Mouse (Mus musculus): ENCODE results near the gene Nt5c3b.

The Nt5c3b gene

GRCm38 (mm10) chr11:100411736-100412135 lies 29.9 kb downstream of the Nt5c3b start:
- ChIA-PET CTCF (interaction anchor here in 1 of 4 experiments (0.6 kb wide), 1 partner anchor 14 kb away, joined by 3 read pairs; the partner anchor contains the start of gene Jup), POLR2A (interaction anchor here (0.7 to 6.7 kb wide), 8 partner anchors 14 to 91 kb away, joined by 3 to 81 read pairs (median 5); partner anchors contain the start of genes Eif1 (in 1 of the 4) and Jup (in 1 of the 4))

DNA sequence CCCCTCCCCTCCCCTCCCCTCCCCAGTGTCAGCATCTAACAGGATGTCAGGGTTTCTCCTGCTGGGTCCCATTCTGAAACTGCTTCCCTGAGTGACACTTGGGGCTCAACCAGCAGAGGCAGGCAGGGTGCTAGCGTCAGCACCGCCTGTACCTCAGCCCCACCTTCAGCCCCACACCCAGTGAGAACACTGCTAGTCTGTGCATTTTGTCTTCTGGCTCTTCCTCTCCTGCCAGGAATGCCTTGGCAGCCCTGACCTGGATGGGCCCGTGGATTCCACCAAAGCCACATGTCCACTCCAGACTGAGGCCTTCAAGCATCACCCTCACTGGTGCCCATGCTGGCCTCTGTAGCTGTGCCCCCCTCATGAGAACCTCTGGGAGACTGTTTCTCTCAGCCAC lies 31.9 kb downstream of the Nt5c3b start:
- POLR2A ChIA-PET: interaction anchor here in 1 of 4 experiments (1.4 to 5.1 kb wide), 3 partner anchors 8 to 13 kb away, joined by 4 to 48 read pairs (median 4); partner anchors contain the start of gene Jup
- CTCF ChIA-PET: interaction anchor here in 2 of 4 experiments (0.6 to 2.9 kb wide), 3 partner anchors 9 to 16 kb away, joined by 3 to 18 read pairs (median 4); partner anchors contain the start of gene Jup (in 1 of the 2)

GRCm38 (mm10) chr11:100408835-100409462 lies 32.7 kb downstream of the Nt5c3b start:
- ChIA-PET CTCF (interaction anchor here (0.6 to 2.9 kb wide), 33 partner anchors 8 to 546 kb away, joined by 3 to 29 read pairs (median 5); partner anchors contain the start of genes Jup (in 2 of the 4) and Klhl11 (in 1 of the 4)), POLR2A (interaction anchor here (0.9 to 5.1 kb wide), 29 partner anchors 9 to 119 kb away, joined by 3 to 48 read pairs (median 6); partner anchors contain the start of genes Jup (in 3 of the 4), Eif1 (in 2 of the 4), Acly (in 1 of the 4) and Hap1 (in 1 of the 4))

DNA sequence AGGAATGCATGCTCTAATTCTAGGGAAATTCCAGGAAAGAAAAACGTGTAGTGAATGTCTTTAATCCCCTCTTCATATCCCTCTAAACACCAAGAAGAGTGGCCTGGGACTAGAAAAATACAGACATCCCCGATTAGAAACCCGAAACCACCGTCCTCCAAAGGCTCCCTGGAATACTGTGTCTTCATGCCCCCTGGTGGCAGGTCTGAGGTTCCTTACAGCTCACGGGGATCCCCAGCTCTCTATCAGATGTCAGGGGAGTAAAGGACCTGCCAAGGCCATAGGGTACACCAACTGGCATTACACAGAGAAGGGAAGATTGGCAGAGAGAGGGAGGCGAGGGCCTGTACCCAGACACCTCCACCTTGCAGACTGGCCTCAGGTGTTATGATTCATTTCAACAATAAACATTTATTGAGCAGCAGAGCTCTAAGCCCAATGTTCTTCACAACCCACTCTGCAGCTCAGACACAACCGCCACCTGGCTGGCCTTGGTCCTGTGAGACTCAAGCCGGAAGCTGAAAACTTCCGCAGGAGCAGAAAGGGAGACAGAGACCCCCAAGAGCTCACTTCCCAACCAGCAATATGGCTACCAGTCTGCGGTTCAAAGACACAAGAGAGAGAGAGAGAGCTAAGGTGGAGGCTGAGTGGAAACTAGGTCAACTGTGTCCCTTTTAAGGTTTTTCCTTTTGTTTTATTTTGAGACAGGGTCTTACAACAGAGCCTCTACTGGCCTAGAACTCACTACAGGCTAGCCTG lies 33.4 kb downstream of the Nt5c3b start:
- POLR2A ChIA-PET: interaction anchor here (0.7 to 5.1 kb wide), 46 partner anchors 8 to 119 kb away, joined by 3 to 48 read pairs (median 5); partner anchors contain the start of genes Jup (in 4 of the 4), Acly (in 2 of the 4), Eif1 (in 2 of the 4) and Hap1 (in 2 of the 4)
- CTCF ChIA-PET: interaction anchor here (0.6 to 2.9 kb wide), 57 partner anchors 8 to 547 kb away, joined by 3 to 29 read pairs (median 4); partner anchors contain the start of genes Jup (in 2 of the 4), Acly (in 1 of the 4), Kat2a (in 1 of the 4) and Klhl10 (in 1 of the 4)

- ChIA-PET CTCF (interaction anchor here in 3 of 4 experiments (0.8 to 2.9 kb wide), 13 partner anchors 10 to 305 kb away, joined by 3 to 29 read pairs (median 5); partner anchors contain the start of genes Jup (in 1 of the 3) and Kat2a (in 1 of the 3)), POLR2A (interaction anchor here (0.8 to 5.1 kb wide), 19 partner anchors 10 to 120 kb away, joined by 3 to 48 read pairs (median 7); partner anchors contain the start of genes Jup (in 3 of the 4), Hap1 (in 2 of the 4), Acly (in 1 of the 4) and Eif1 (in 1 of the 4))
Observed at GRCm38 (mm10) chr11:100406995-100407705, 34.5 kb downstream of the Nt5c3b start.

- POLR2A ChIA-PET: interaction anchor here in 3 of 4 experiments (0.5 to 5.1 kb wide), 11 partner anchors 9 to 86 kb away, joined by 3 to 48 read pairs (median 4); partner anchors contain the start of gene Jup (in 3 of the 3)
- CTCF ChIA-PET: interaction anchor here in 1 of 4 experiments (0.7 to 1.5 kb wide), 2 partner anchors 8 to 11 kb away, joined by 3 read pairs; partner anchors contain the start of gene P3h4
Observed at GRCm38 (mm10) chr11:100406273-100406672, 35.3 kb downstream of the Nt5c3b start.

GRCm38 (mm10) chr11:100404456-100405074 lies 37.0 kb downstream of the Nt5c3b start:
- ChIA-PET POLR2A (interaction anchor here in 2 of 4 experiments (0.7 to 2.5 kb wide), 3 partner anchors 14 to 82 kb away, joined by 3 to 6 read pairs (median 4); no protein-coding TSS in a partner anchor), CTCF (interaction anchor here in 1 of 4 experiments (1.3 kb wide), 1 partner anchor 10 kb away, joined by 3 read pairs; no protein-coding TSS in a partner anchor)

DNA sequence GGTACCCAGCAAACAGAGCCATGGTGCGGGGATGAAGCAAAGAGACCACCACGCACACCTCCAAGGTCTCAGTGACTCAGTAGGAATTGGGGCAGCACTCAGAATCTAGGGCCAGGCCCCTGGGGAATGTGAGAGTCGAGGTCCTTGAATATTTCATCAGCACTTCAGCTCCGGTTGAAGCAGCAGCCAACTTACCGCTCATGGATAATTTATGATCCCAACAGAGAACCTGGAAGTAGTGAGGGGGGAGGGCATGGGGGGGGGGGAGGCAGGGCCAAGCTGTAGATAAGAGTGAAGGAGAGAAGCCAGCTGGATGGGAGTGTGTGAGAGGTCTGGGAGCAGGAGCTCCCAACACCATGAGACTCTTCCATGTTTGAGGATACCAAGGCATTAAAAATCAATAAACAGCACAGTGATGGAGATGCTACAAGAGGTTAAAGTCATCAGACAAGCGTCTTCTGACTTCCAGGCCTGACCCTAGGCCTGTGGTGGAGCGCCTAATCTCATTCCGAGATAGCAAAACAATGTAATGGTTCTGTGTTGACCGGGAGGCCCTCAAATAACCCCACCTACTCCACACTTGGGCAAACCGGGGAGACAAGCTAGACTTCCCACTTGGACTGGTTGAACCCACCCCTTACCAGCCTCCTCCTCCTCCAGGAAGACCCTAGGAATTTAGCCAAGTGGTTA lies 38.0 kb downstream of the Nt5c3b start:
- ChIA-PET POLR2A (interaction anchor here in 2 of 4 experiments (0.5 to 2.5 kb wide), 5 partner anchors 12 to 102 kb away, joined by 3 to 6 read pairs (median 3); partner anchors contain the start of gene Fkbp10 (in 1 of the 2)), CTCF (interaction anchor here in 1 of 4 experiments (1.3 kb wide), 1 partner anchor 9 kb away, joined by 3 read pairs; no protein-coding TSS in a partner anchor)

DNA sequence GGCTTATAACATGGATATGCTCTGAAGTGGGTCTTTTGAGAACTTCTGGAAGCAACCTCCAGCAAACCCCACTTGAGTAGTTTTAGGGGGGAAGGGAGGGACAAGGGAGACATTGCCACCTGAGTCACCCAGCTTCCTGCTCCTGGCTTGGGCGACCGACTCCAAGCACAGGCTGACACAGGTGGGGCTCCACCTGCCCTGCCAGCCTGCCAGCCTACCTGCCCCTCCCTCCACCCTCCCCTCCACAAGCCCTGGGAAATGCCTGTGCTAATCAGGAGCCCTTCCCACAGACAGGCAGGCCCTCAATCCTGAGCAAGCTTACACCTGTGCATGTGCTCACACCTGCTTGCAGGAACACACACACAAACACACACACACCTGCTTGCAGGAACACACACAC lies 38.9 kb downstream of the Nt5c3b start:
- ChIA-PET POLR2A (interaction anchor here in 2 of 4 experiments (0.9 to 3.6 kb wide), 9 partner anchors 8 to 216 kb away, joined by 3 to 15 read pairs (median 4); partner anchors contain the start of genes Acly (in 1 of the 2) and Eif1 (in 1 of the 2)), CTCF (interaction anchor here in 2 of 4 experiments (1.0 to 1.1 kb wide), 2 partner anchors 9 to 11 kb away, joined by 3 read pairs; no protein-coding TSS in a partner anchor)

DNA sequence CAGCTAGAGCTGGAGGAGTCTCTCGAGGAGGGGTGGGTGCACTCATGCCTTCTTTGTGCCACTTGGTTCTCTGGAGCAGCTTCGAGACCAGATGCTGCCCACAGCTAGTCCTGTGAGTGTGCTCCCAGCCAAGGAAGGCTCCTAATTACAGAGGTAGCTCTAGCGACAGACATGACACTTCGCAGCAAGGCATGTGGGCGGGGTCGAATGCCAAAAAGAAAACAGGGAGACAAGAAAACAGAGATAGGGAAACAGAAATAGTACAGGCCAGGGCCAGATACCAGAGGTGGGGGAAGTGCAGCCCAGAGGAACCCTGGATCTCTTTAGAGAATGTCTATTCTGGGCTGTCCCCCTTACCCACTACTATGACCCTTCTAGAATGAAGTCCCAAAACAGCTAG lies 39.4 kb downstream of the Nt5c3b start:
- POLR2A ChIA-PET: interaction anchor here in 2 of 4 experiments (0.8 to 3.6 kb wide), 11 partner anchors 8 to 216 kb away, joined by 3 to 15 read pairs (median 4); partner anchors contain the start of genes Acly (in 1 of the 2) and Eif1 (in 1 of the 2)
- CTCF ChIA-PET: interaction anchor here in 2 of 4 experiments (0.5 to 1.4 kb wide), 4 partner anchors 9 to 79 kb away, joined by 3 to 6 read pairs (median 3); no protein-coding TSS in a partner anchor

DNA sequence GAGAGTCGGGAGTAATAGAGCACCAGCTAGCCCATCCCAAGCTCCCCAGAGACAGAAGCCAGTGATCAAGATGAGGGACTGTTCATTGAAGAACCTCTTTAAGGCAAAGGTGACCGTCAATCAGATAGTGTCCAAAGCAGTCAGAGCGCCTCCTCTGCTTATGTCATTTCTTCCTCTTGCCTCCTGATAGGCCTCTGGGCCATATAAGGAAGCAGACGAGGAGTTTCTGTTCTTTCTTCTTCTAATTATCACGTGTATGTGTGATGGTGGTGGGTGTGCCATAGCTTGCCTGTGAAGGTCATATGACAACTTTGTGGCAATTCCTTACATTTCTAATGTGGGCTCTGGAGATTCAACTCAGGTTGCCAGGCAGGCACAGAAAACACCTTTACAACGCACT lies 40.8 kb downstream of the Nt5c3b start:
- ChIA-PET POLR2A (interaction anchor here (0.6 to 3.6 kb wide), 27 partner anchors 7 to 127 kb away, joined by 3 to 15 read pairs (median 7); partner anchors contain the start of genes Eif1 (in 3 of the 4), Acly (in 2 of the 4), Hap1 (in 2 of the 4) and P3h4 (in 2 of the 4)), CTCF (interaction anchor here (0.6 to 1.7 kb wide), 9 partner anchors 9 to 1860 kb away, joined by 3 to 6 read pairs (median 3); partner anchors contain the start of genes Klhl11 (in 1 of the 4) and P3h4 (in 1 of the 4))

- CTCF ChIA-PET: interaction anchor here (0.6 to 1.7 kb wide), 13 partner anchors 8 to 143 kb away, joined by 3 to 9 read pairs (median 3); partner anchors contain the start of genes Klhl11 (in 1 of the 4) and P3h4 (in 1 of the 4)
- POLR2A ChIA-PET: interaction anchor here (0.6 to 3.6 kb wide), 33 partner anchors 8 to 409 kb away, joined by 3 to 15 read pairs (median 6); partner anchors contain the start of genes Eif1 (in 3 of the 4), Acly (in 2 of the 4), Hap1 (in 2 of the 4) and P3h4 (in 2 of the 4)
Observed at GRCm38 (mm10) chr11:100399727-100400538, 41.7 kb downstream of the Nt5c3b start.

- CTCF ChIA-PET: interaction anchor here in 3 of 4 experiments (0.6 to 1.7 kb wide), 6 partner anchors 8 to 26 kb away, joined by 3 to 8 read pairs (median 4); partner anchors contain the start of gene P3h4 (in 1 of the 3)
Observed at GRCm38 (mm10) chr11:100399320-100399719, 42.3 kb downstream of the Nt5c3b start.

DNA sequence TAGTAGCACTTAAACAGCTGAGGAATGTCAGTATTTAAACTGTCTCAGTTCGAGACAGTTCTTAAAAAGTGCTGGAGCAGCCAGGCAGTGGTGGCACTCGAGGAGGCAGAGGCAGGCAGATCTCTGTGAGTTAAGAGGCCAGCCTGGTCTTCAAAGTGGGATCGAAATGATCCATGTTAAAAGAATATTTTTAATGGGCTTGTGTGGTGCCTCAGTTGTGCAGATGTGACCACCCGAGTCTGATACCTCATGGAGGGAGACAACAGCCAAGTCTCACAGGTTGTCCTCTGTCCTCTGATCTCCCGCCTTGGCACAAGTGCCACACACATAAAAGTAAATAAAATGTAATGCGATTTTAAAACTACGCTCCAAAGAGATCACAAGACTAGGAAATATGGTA lies 43.1 kb downstream of the Nt5c3b start:
- CTCF ChIA-PET: interaction anchor here in 1 of 4 experiments (2.6 kb wide), 1 partner anchor 10 kb away, joined by 23 read pairs; no protein-coding TSS in a partner anchor
- POLR2A ChIA-PET: interaction anchor here (0.9 to 19.0 kb wide), 21 partner anchors 9 to 541 kb away, joined by 3 to 626 read pairs (median 32); partner anchors contain the start of genes Eif1 (in 2 of the 4), Fkbp10 (in 2 of the 4), Hap1 (in 2 of the 4) and P3h4 (in 2 of the 4)

More at GRCm38 (mm10) chr11:100399320-100399719, 42.3 kb downstream of the Nt5c3b start:
- POLR2A ChIA-PET: interaction anchor here in 3 of 4 experiments (0.6 to 3.6 kb wide), 19 partner anchors 8 to 410 kb away, joined by 3 to 15 read pairs (median 6); partner anchors contain the start of genes P3h4 (in 2 of the 3), Acly (in 1 of the 3), Eif1 (in 1 of the 3) and Fkbp10 (in 1 of the 3)
